In the genomic region with DNA sequence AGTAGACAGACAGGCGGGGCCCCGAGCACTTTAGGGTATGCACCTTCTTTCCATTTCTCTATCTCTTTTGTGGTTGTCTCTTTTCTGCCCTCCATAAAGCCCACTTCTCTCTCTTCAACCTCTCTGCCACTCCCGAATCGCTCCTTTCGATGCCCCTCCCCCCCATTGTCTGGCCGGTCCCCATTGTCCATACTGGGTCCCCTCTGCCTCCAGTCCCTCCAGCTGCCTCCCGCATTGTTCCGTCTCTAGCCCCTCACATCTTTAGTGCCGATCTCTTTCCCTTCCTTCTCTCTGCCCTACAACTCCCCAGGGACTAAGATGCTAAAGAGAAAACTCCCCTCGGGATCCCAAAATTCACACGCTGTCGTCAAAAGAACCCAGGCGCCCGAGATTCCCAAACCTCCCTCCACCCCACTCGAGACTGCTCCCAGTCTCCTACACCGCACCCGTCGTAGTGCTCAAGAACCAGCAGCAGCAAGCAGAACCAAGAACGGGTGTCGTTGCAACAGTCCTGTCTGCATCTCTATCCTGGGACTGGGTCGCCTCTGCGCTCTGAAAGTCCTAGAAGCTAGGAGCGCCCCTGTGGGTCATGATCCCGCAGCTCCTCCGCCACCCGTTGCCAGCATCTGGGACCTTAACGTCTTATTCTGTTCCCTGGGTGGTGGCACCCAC, we compare ENCODE assay signal across 8 mouse cellular contexts. TPM values are rescaled to one million over a fixed set of nuclear protein-coding genes. Genes with fewer than 3 reads are reported as not detected.
DNase-seq lines count a peak whose midpoint lies in the region; ATAC-seq and TF ChIP-seq lines count a peak whose summit lies in the region.

No protein-coding gene starts in this region.

- TF ChIP-seq POLR2A in liver, adult 2 months (IDR thresholded peaks at IDR 0.05; ENCODE audit: extremely low read depth, insufficient read depth, low read length) = no peak

- no peaks in the 10 kb centered on the region for H3K4me1 ChIP-seq in liver, adult 2 months (ENCODE audit: control insufficient read depth, insufficient read depth, low read length)
- H3K4me1 ChIP-seq in forebrain, embryonic 11.5 days (replicated peaks; ENCODE audit: control insufficient read depth, insufficient read depth, low read length) = peaks cover 7% of the 10 kb centered on the region; the same call in 1 of the 2 replicates
- H3K4me1 ChIP-seq in limb, embryonic 11.5 days (ENCODE audit: control insufficient read depth, insufficient read depth, low read length) = peaks cover 58% of the 10 kb centered on the region
- peaks cover 43% of the 10 kb centered on the region for H3K4me1 ChIP-seq in neural tube, embryonic 15.5 days

- no peaks in the 10 kb centered on the region for H3K36me3 ChIP-seq in liver, adult 2 months (ENCODE audit: control insufficient read depth, insufficient read depth, low read length)
- H3K36me3 ChIP-seq in forebrain, embryonic 11.5 days (ENCODE audit: control insufficient read depth, insufficient read depth, low read length) = no peaks in the 10 kb centered on the region
- H3K36me3 ChIP-seq in limb, embryonic 11.5 days (ENCODE audit: control insufficient read depth, insufficient read depth, low read length) = no peaks in the 10 kb centered on the region
- H3K36me3 ChIP-seq in neural tube, embryonic 15.5 days = no peaks in the 10 kb centered on the region

- H3K27me3 ChIP-seq in liver, adult 2 months (ENCODE audit: control insufficient read depth, insufficient read depth, low read length) = peaks cover 10% of the 10 kb centered on the region
- H3K27me3 ChIP-seq in forebrain, embryonic 11.5 days (ENCODE audit: control insufficient read depth, insufficient read depth, low read length) = peaks cover 65% of the 10 kb centered on the region
- H3K27me3 ChIP-seq in limb, embryonic 11.5 days (ENCODE audit: control insufficient read depth, insufficient read depth, low read length) = peaks cover 19% of the 10 kb centered on the region
- H3K27me3 ChIP-seq in neural tube, embryonic 15.5 days (replicated peaks) = peaks cover 43% of the 10 kb centered on the region

- H3K4me3 ChIP-seq in liver, adult 2 months (ENCODE audit: insufficient read depth, low read depth, low read length) = peak overlapping the region; percentile 56
- peak overlapping the region; percentile 32 for H3K4me3 ChIP-seq in forebrain, embryonic 11.5 days (ENCODE audit: low read depth, low read length)
- peak overlapping the region; percentile 39 for H3K4me3 ChIP-seq in limb, embryonic 11.5 days (ENCODE audit: low read depth, low read length)
- peak overlapping the region; percentile 51 for H3K4me3 ChIP-seq in neural tube, embryonic 15.5 days (replicated peaks)

- DNase-seq in liver, adult 2 months (ENCODE audit: extremely low read depth, low read depth, low spot score) = no peak
- DNase-seq in liver = no peak
- DNase-seq in forebrain, embryonic 11.5 days (ENCODE audit: low spot score) = peak; percentile 66
- DNase-seq in limb, embryonic 11.5 days (ENCODE audit: low spot score) = no peak
- DNase-seq in left cerebral cortex, adult 8-10 months (ENCODE audit: low spot score in 2 of 2) = no peak
- no peak for DNase-seq in left cerebral cortex, postnatal 4 days
- DNase-seq in MN1 (ENCODE audit: low spot score) = no peak

- intact Hi-C loops in left cerebral cortex, postnatal 4 days (cut with DNase I) = loop anchor here (5.0 kb wide), 2 partner anchors 55 to 60 kb away; no protein-coding TSS in a partner anchor

- peak; percentile 34 for ATAC-seq in forebrain, embryonic 11.5 days (replicated peaks; ENCODE audit: low FRiP score)
- ATAC-seq in limb, embryonic 11.5 days (ENCODE audit: insufficient number of reproducible peaks, low FRiP score, low TSS enrichment, low read depth) = no peak
- ATAC-seq in neural tube, embryonic 15.5 days (ENCODE audit: low FRiP score) = peak; percentile 43

- no peak for TF ChIP-seq CTCF in liver, adult 2 months (IDR thresholded peaks at IDR 0.05; ENCODE audit: low read depth, low read length)

- WGBS in liver, adult 2 months = 4% methylated on average over 27 of the region's 27 CpGs
- 1% methylated on average over 27 of the region's 27 CpGs for WGBS in forebrain, embryonic 11.5 days
- 0% methylated on average over 27 of the region's 27 CpGs for WGBS in limb, embryonic 11.5 days
- under 1% methylated on average over 27 of the region's 27 CpGs for whole genome bisulfite sequencing in neural tube, embryonic 15.5 days

- no peak overlapping the region for H3K9ac ChIP-seq in liver, adult 2 months (ENCODE audit: low read depth, low read length)
- peak overlapping the region; percentile 46 for H3K9ac ChIP-seq in forebrain, embryonic 11.5 days (ENCODE audit: low read length)
- H3K9ac ChIP-seq in limb, embryonic 11.5 days (ENCODE audit: low read length) = peak overlapping the region; percentile 46
- H3K9ac ChIP-seq in neural tube, embryonic 15.5 days (replicated peaks) = peak overlapping the region; percentile 59

- H3K4me2 ChIP-seq in forebrain, embryonic 11.5 days (ENCODE audit: low read depth, low read length, severe bottlenecking) = peak overlapping the region; percentile 66
- H3K4me2 ChIP-seq in limb, embryonic 11.5 days (ENCODE audit: low read depth, severe bottlenecking) = peak overlapping the region; percentile 61
- peak overlapping the region; percentile 93 for H3K4me2 ChIP-seq in neural tube, embryonic 15.5 days

- no peaks in the 10 kb centered on the region for H3K79me2 ChIP-seq in liver, adult 2 months (ENCODE audit: control insufficient read depth, insufficient read depth, low read length)

- H3K9me3 ChIP-seq in forebrain, embryonic 11.5 days (ENCODE audit: control insufficient read depth, low read length) = no peaks in the 10 kb centered on the region
- H3K9me3 ChIP-seq in limb, embryonic 11.5 days (ENCODE audit: control insufficient read depth, low read length) = no peaks in the 10 kb centered on the region
- H3K9me3 ChIP-seq in neural tube, embryonic 15.5 days (replicated peaks) = no peaks in the 10 kb centered on the region

- H3K27ac ChIP-seq in liver, adult 2 months (replicated peaks; ENCODE audit: insufficient read depth, low read depth, low read length) = no peak overlapping the region
- no peak overlapping the region for H3K27ac ChIP-seq in forebrain, embryonic 11.5 days (ENCODE audit: low read depth, low read length)
- no peak overlapping the region for H3K27ac ChIP-seq in limb, embryonic 11.5 days (replicated peaks; ENCODE audit: low read depth, low read length)
- H3K27ac ChIP-seq in neural tube, embryonic 15.5 days (replicated peaks) = peak overlapping the region; percentile 72

RNA-seq across cellular contexts. Expression of a gene that starts 0.6 kb away (rescaled TPM):
- total RNA-seq in liver, adult 2 months (2014; rRNA removed) = 1.0 and 3.0 TPM in 2 replicates
- 4.9 and 6.9 TPM in 2 replicates for polyA plus RNA-seq in liver, adult 2 months (2012; rRNA removed)
- 10.5 and 11.5 TPM in 2 replicates for polyA plus RNA-seq in forebrain, embryonic 11.5 days (2014; fragmentation: Nextera tagmentation; extraction: Ambion mirVana)
- 12.4 and 13.4 TPM in 2 replicates for polyA plus RNA-seq in limb, embryonic 11.5 days (2014; fragmentation: Nextera tagmentation; extraction: Ambion mirVana)
- 69.1 and 69.3 TPM in 2 replicates for polyA plus RNA-seq in neural tube, embryonic 15.5 days (2015; fragmentation: Nextera tagmentation; extraction: Ambion mirVana)
- 1 to 10 TPM; 2.5 to 4.9 (median 4.1) TPM for total RNA-seq in left cerebral cortex, adult 8-10 months (2022)
- total RNA-seq in left cerebral cortex, postnatal 4 days (2021) = 1 to 10 TPM; 4.2 to 8.1 TPM
